Mouse (Mus musculus): ENCODE data around the gene Pmvk. TPM values are rescaled to one million over a fixed set of nuclear protein-coding genes. Genes with fewer than 3 reads are reported as not detected.
"Not testable (repeated sequence)": the region's sequence is repeated elsewhere in the genome, so short reads cannot be mapped to it uniquely, and the experiment has no call there.

Gene Pmvk
- polyA plus RNA-seq, 1 experiment, result 71.8 TPM

DNA sequence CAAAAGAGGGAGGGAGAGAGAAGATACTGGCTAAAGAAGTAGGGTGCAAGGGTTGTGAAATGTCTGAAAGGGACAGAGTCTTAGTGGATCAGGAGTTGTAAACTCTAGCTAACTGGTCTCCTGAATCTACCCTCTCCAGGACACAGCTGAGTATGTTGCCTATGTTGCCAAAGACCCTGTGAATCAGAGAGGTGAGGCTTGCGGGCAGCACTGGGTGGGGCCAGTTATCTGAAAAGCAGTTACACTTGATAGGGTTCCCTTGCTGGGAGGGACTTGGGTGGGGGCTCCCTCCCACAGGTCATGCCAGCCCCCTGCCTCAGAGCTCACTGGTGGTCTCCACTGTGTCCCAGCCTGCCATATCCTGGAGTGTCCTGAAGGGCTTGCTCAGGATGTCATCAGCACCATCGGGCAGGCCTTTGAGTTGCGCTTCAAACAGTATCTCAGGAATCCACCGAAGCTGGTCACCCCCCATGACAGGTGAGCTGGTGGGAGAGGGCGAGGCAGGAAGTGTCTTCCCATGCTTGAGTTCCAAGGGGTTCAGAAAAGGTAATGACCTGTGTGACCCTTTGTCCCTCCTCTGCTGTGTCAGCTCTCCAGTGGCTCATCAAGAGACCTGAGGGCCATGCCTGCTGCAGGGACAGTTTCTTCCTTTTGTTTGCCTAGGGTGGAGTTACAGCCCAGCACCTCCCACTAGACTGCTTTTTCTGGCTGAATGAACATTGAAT is 29.8 kb upstream of the Pmvk start:
- H3K4me3 ChIP-seq (ENCODE audit: insufficient read depth, low read length), result no peak overlapping the region
- H3K27ac ChIP-seq (ENCODE audit: insufficient read depth, low read length), result no peak overlapping the region
- TF ChIP-seq CTCF (IDR thresholded peaks at IDR 0.05; ENCODE audit: extremely low read depth, insufficient read depth, low read length) (no peak), POLR2A (IDR thresholded peaks at IDR 0.05; ENCODE audit: extremely low read depth, insufficient read depth, low read length) (no peak)
- H3K4me1 ChIP-seq (ENCODE audit: control insufficient read depth, insufficient read depth, low read length), result peaks cover 3% of the 10 kb centered on the region; the same call in 1 of the 2 replicates

- Histone ChIP-seq H3K27ac (ENCODE audit: insufficient read depth, low read length) (no peak overlapping the region), H3K4me3 (ENCODE audit: insufficient read depth, low read length) (no peak overlapping the region), H3K4me1 (ENCODE audit: control insufficient read depth, insufficient read depth, low read length) (peaks cover 3% of the 10 kb centered on the region; the same call in 1 of the 2 replicates)
- no peak for TF ChIP-seq CTCF (IDR thresholded peaks at IDR 0.05; ENCODE audit: extremely low read depth, insufficient read depth, low read length)
- no peak for TF ChIP-seq POLR2A (IDR thresholded peaks at IDR 0.05; ENCODE audit: extremely low read depth, insufficient read depth, low read length)
Measured at GRCm38 (mm10) chr3:89425141-89425525, 29.2 kb upstream of the Pmvk start.

DNA sequence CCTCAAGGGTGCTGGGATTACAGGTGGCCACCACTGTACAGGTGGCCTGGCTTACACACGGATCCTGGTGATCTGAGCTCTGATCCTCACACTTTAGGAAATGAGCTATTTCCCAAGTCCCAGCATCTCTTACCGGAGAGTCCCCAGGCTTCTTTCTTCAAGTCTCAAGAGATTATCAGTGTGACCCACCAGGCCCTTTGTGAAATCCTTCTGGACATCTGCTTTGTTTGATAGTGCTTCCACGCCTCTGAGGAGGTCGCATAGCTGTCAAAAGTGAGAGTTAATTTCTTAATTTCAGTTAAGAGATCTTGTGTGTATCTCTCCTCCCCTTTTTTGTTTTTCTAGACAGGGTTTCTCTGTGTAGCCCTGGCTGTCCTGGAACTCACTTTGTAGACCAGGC is 28.5 kb upstream of the Pmvk start:
- Histone ChIP-seq H3K4me1 (ENCODE audit: control insufficient read depth, insufficient read depth, low read length) (peaks cover 2% of the 10 kb centered on the region; the same call in 1 of the 2 replicates), H3K4me3 (ENCODE audit: insufficient read depth, low read length) (no peak overlapping the region)
- TF ChIP-seq POLR2A (IDR thresholded peaks at IDR 0.05; ENCODE audit: extremely low read depth, insufficient read depth, low read length), result no peak
- TF ChIP-seq CTCF (IDR thresholded peaks at IDR 0.05; ENCODE audit: extremely low read depth, insufficient read depth, low read length), result no peak

DNA sequence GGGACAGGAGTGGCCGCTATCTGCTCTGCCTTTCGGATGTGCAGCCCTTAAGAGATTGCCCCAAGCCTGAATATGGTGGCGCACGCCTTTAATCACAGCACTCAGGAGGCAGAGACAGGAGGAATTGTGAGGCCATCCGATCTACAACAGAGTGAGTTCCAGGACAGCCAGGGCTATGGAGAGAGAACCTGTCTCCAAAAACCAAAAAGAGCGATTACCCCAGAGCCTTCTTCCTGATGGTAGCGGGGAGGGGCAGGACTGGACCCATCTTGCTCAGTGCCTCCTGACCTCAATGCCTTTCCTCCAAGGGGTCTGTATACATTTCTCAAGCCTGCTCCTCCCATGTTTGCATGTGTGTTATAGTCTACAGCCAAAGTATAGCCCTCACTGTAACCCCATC is 25.3 kb upstream of the Pmvk start:
- not testable (repeated sequence) for H3K27ac ChIP-seq (ENCODE audit: insufficient read depth, low read length); H3K4me1 ChIP-seq (ENCODE audit: control insufficient read depth, insufficient read depth, low read length); H3K4me3 ChIP-seq (ENCODE audit: insufficient read depth, low read length)

More for the DNA sequence above, 28.5 kb upstream of the Pmvk start:
- H3K27ac ChIP-seq (ENCODE audit: insufficient read depth, low read length), result no peak overlapping the region

- H3K27ac ChIP-seq (ENCODE audit: insufficient read depth, low read length), result peak within 1 kb of the TSS; percentile 29
- TF ChIP-seq POLR2A (IDR thresholded peaks at IDR 0.05; ENCODE audit: extremely low read depth, insufficient read depth, low read length) (peak; percentile 75), CTCF (IDR thresholded peaks at IDR 0.05; ENCODE audit: extremely low read depth, insufficient read depth, low read length) (no peak)
- peak within 1 kb of the TSS; percentile 60 for H3K4me3 ChIP-seq (ENCODE audit: insufficient read depth, low read length)
- H3K4me1 ChIP-seq (ENCODE audit: control insufficient read depth, insufficient read depth, low read length), result peaks cover 3% of the 10 kb centered on the region
Measured at GRCm38 (mm10) chr3:89430171-89431159, 23.9 kb upstream of the Pmvk start, which contains the start of gene Pygo2. Gene Pygo2, plus strand, starts transcription at chr3:89430214.

- H3K27ac ChIP-seq (ENCODE audit: insufficient read depth, low read length), result no peak overlapping the region
- no peak overlapping the region for H3K4me3 ChIP-seq (ENCODE audit: insufficient read depth, low read length)
- TF ChIP-seq CTCF (IDR thresholded peaks at IDR 0.05; ENCODE audit: extremely low read depth, insufficient read depth, low read length), result no peak
- no peak for TF ChIP-seq POLR2A (IDR thresholded peaks at IDR 0.05; ENCODE audit: extremely low read depth, insufficient read depth, low read length)
- peaks cover 5% of the 10 kb centered on the region for H3K4me1 ChIP-seq (ENCODE audit: control insufficient read depth, insufficient read depth, low read length)
Measured at GRCm38 (mm10) chr3:89432606-89433005, 21.7 kb upstream of the Pmvk start.

GRCm38 (mm10) chr3:89434532-89434931 is 19.8 kb upstream of the Pmvk start:
- H3K27ac ChIP-seq (ENCODE audit: insufficient read depth, low read length), result no peak overlapping the region
- peaks cover 5% of the 10 kb centered on the region for H3K4me1 ChIP-seq (ENCODE audit: control insufficient read depth, insufficient read depth, low read length)
- TF ChIP-seq CTCF (IDR thresholded peaks at IDR 0.05; ENCODE audit: extremely low read depth, insufficient read depth, low read length) (no peak), POLR2A (IDR thresholded peaks at IDR 0.05; ENCODE audit: extremely low read depth, insufficient read depth, low read length) (no peak)
- no peak overlapping the region for H3K4me3 ChIP-seq (ENCODE audit: insufficient read depth, low read length)

- Histone ChIP-seq H3K4me1 (ENCODE audit: control insufficient read depth, insufficient read depth, low read length) (peaks cover 5% of the 10 kb centered on the region), H3K4me3 (ENCODE audit: insufficient read depth, low read length) (no peak overlapping the region), H3K27ac (ENCODE audit: insufficient read depth, low read length) (no peak overlapping the region)
- TF ChIP-seq CTCF (IDR thresholded peaks at IDR 0.05; ENCODE audit: extremely low read depth, insufficient read depth, low read length), result no peak
- TF ChIP-seq POLR2A (IDR thresholded peaks at IDR 0.05; ENCODE audit: extremely low read depth, insufficient read depth, low read length), result no peak
Measured at GRCm38 (mm10) chr3:89435041-89435440, 19.3 kb upstream of the Pmvk start.

DNA sequence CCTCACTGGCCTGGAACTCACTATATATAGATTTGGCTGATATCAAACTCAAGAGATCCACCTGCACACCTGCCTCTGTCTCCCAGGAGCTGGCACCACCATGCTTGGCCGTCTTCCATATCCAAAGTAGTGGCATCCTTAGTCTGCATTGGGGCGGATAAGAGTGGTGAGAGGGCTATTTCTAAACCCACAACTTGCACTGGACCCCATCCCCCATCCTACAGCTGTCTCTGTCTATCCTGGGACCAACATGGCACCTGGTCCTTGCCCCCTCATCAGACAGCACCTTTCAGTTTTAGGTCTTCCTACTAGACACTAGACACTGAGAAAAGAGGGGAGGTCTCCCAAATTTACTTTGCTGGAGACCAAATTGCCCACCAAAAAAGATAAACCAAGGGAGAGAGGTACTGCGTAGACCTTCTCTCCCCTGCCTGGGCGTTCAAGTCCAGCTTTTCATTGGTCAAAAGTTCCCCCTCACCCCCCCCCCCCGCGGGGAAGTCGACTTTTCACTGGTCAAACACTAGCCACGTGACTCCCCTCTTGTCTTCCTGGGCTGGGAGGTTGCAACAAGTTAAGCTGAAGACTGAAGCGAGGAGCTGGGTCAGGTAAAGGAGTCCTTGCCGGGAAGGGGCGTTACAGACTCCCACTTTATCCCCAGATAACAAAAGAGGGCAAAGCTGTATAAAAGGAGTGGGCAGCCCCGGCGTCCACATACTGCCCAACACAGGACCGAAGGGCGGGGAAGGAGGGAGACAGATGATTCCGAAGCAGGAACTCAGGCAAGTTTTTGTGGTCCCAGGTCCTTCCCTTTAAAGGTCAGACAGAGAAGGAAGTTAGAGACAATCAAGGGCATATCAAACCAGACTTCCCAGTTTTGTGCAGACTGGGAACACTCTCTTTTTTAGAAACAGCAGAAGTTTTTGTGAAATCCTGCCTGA is 17.9 kb upstream of the Pmvk start, which contains the start of gene Pbxip1:
Pbxip1 (plus strand) TSS at position 531 of the 938 bp plus-strand sequence.
- Histone ChIP-seq H3K4me1 (ENCODE audit: control insufficient read depth, insufficient read depth, low read length) (peaks cover 3% of the 10 kb centered on the region; the same call in 1 of the 2 replicates), H3K27ac (ENCODE audit: insufficient read depth, low read length) (peak within 1 kb of the TSS; percentile 53; the same call in 1 of the 2 replicates), H3K4me3 (ENCODE audit: insufficient read depth, low read length) (peak within 1 kb of the TSS; percentile 35)
- no peak for TF ChIP-seq CTCF (IDR thresholded peaks at IDR 0.05; ENCODE audit: extremely low read depth, insufficient read depth, low read length)
- peak; percentile 53; the same call in 1 of the 2 replicates for TF ChIP-seq POLR2A (IDR thresholded peaks at IDR 0.05; ENCODE audit: extremely low read depth, insufficient read depth, low read length)
